Mouse (Mus musculus) stomach, postnatal 0 days (tissue): ENCODE measurements at regions not wholly inside any gene's neighbourhood (a gene's known extent, or its start where the extent isn't known, plus 50 kb on each side); places are given as distances from the start of the nearest gene placed in this dataset.

ENCODE experiments used
- ATAC-seq: fragments of 200-750 bp; cut with Nextera tagmentation; 2 replicates; pipeline ENCODE4 v1.8.0; 2017; ENCODE audit not compliant: low FRiP score, low TSS enrichment
- DNase-seq: peaks from one replicate; pipeline ENCODE4 v3.0.0-alpha.2; 2016; ENCODE audit warnings: low spot score
- H3K27ac ChIP-seq: fragments of 300-500 bp; sonication (generic); replicated peaks from 2 replicates; pipeline ENCODE4 v1.5.1; 2014; ENCODE audit warnings: mild to moderate bottlenecking, control low read depth
- H3K27me3 ChIP-seq: fragments of 300-500 bp; sonication (generic); 2 replicates; pipeline ENCODE4 v1.6.1; 2014; ENCODE audit warnings: low read length; ENCODE audit not compliant: control insufficient read depth, insufficient read depth
- H3K36me3 ChIP-seq: fragments of 300-500 bp; sonication (generic); 2 replicates; pipeline ENCODE4 v1.6.1; 2014; ENCODE audit warnings: low read length, mixed read lengths; ENCODE audit not compliant: control insufficient read depth, insufficient read depth
- H3K4me1 ChIP-seq: fragments of 300-500 bp; sonication (generic); replicated peaks from 2 replicates; pipeline ENCODE4 v1.6.1; 2014; ENCODE audit warnings: antibody characterized with exemption; ENCODE audit not compliant: control insufficient read depth, insufficient read depth
- H3K4me2 ChIP-seq: fragments of 300-500 bp; sonication (generic); replicated peaks from 2 replicates; pipeline ENCODE4 v1.6.1; 2014; ENCODE audit warnings: low read depth, mild to moderate bottlenecking, control low read depth, moderate library complexity
- H3K4me3 ChIP-seq: fragments of 300-500 bp; sonication (generic); 2 replicates; pipeline ENCODE4 v1.5.1; 2014; ENCODE audit warnings: low read depth, low read length, control low read depth
- H3K9ac ChIP-seq: fragments of 300-500 bp; sonication (generic); 2 replicates; pipeline ENCODE4 v1.6.1; 2014; ENCODE audit warnings: mild to moderate bottlenecking, low read length, control low read depth, mixed read lengths
- H3K9me3 ChIP-seq: fragments of 300-500 bp; sonication (generic); 2 replicates; pipeline ENCODE4 v1.6.1; 2016; ENCODE audit warnings: low read length; ENCODE audit not compliant: control insufficient read depth
- CTCF ChIP-seq: IDR thresholded peaks from 2 replicates; pipeline ENCODE4 v1.5.1; 2016; ENCODE audit warnings: antibody characterized with exemption, low read depth, mild to moderate bottlenecking, moderate library complexity
- EP300 ChIP-seq: optimal IDR thresholded peaks from 2 replicates; pipeline ENCODE3; 2016; ENCODE audit warnings: antibody characterized with exemption
- WGBS: fragments of 180-500 bp; shearing (Covaris S2); extraction: QIAGEN DNeasy Blood & Tissue Kit; methylation state at CpG from one replicate; pipeline ENCODE4 v1.1.7; 2014; 5-methylcytosine and 5-hydroxymethylcytosine counted together

GRCm38 (mm10) chr15:26469901-26470383, 161.1 kb downstream of the March11 start:
- H3K36me3 ChIP-seq = no peaks in the 10 kb centered on the region
- peak; percentile 67 for ATAC-seq
- no peak overlapping the region for H3K4me2 ChIP-seq
- no peaks in the 10 kb centered on the region for H3K9me3 ChIP-seq
- DNase-seq = no peak
- no peak overlapping the region for H3K4me3 ChIP-seq
- H3K9ac ChIP-seq = no peak overlapping the region
- H3K4me1 ChIP-seq = no peaks in the 10 kb centered on the region
- 10% methylated on average over 8 of the region's 8 CpGs for WGBS
- H3K27ac ChIP-seq = no peak overlapping the region
- H3K27me3 ChIP-seq = no peaks in the 10 kb centered on the region
- peak; percentile 87 for TF ChIP-seq CTCF
- TF ChIP-seq EP300 = no peak

GRCm38 (mm10) chr15:26487378-26487777, 178.5 kb downstream of the March11 start:
- no peak overlapping the region for H3K27ac ChIP-seq
- H3K4me2 ChIP-seq = no peak overlapping the region
- H3K4me1 ChIP-seq = no peaks in the 10 kb centered on the region
- ATAC-seq = no peak
- no peak for DNase-seq
- no peak overlapping the region for H3K9ac ChIP-seq
- no peak overlapping the region for H3K4me3 ChIP-seq
- 84% methylated on average over 5 of the region's 5 CpGs for WGBS
- H3K27me3 ChIP-seq = no peaks in the 10 kb centered on the region
- no peaks in the 10 kb centered on the region for H3K9me3 ChIP-seq
- TF ChIP-seq CTCF (no peak), EP300 (no peak)
- no peaks in the 10 kb centered on the region for H3K36me3 ChIP-seq
